Mouse (Mus musculus) cortical plate, adult 2 months (tissue): Measurements from ENCODE around the gene Clstn2.

Experiments used
- CTCF ChIP-seq: fragments of 200-500 bp; IDR thresholded peaks from 2 replicates; pipeline ENCODE4 v1.5.1; 2011; ENCODE audit warnings: mild to moderate bottlenecking, control low read depth, low read length; ENCODE audit not compliant: insufficient read depth; ENCODE audit errors: extremely low read depth
- POLR2A ChIP-seq: fragments of 200-500 bp; IDR thresholded peaks from 2 replicates; pipeline ENCODE4 v1.6.1; 2011; ENCODE audit warnings: mild to moderate bottlenecking, low read length, control low read depth; ENCODE audit not compliant: insufficient read depth; ENCODE audit errors: extremely low read depth

GRCm38 (mm10) chr9:98031898-98032572, 946 bp downstream of the Clstn2 start:
- TF ChIP-seq CTCF (no peak), POLR2A (no peak)
